Mouse (Mus musculus): ENCODE results near the gene Sass6.
A peak's percentile ranks its signal among the peaks of the same experiment; 100 is the strongest.
"Not testable (repeated sequence)": the region's sequence is repeated elsewhere in the genome, so short reads cannot be mapped to it uniquely, and the experiment has no call there.

The Sass6 gene

DNA sequence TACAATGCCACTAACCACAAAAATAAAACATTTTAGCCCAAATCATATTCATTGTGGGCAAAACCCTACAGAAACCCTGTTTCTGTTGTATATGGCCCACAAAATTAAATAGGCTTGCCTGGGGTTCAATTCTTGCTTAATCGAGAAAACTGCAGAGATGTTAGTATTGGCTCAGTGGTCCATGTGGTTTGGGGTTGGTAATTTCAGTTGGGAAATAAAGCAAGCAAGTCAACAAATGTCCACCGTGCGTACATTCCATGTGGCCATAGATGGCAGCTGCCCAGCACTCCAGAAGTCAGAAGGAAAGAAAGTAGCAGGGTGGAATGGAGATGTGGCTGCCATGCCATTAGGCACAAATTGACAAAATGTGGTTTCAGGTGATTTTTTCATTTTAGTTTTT is 38.2 kb downstream of the Sass6 start:
- DNase-seq (ENCODE audit: low spot score in 2 of 2): no peak

- DNase-seq (ENCODE audit: low spot score in 2 of 2): no peak
These were observed 39.3 kb downstream of the Sass6 start for GRCm38 (mm10) chr3:116634091-116634490.

DNA sequence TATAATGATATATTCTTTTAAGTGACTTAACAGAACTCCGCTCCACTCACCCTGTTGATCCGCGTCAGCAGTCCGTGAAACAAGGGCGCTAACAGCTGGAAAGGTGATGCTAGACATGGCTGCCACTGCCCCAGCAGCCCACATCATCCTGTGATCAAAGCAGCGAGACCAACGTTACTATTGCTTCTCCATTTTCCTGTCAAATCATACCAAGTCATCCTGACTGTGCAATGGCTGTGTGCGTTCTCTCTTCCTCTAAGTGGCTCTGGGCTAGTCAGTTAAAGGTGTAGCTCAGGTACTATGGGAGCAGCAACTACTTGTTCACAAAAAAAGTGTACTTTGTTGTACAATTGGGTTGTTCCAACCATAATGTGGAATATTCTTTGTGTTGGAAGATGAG is 40.1 kb downstream of the Sass6 start:
- DNase-seq (ENCODE audit: low spot score in 2 of 2): no peak

DNA sequence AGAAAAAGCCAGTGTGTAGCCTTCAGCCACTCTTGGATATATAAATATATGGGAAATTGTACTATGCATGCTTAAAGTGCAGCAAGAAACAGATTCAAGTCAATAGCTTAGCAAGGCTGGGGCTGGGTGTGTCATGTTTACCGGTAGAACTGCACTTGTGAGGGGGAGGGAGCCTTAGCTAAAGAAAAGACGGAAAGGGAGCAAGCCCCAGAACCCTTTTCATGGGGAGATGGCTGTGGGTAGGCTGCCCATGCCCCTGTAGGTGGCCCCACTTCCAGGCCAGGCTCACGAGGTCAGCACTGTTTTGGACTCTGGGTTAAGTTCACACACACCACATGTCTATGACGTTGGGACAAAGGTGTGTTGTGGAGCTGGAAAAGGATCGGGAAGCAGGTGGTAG is 41.0 kb downstream of the Sass6 start:
- DNase-seq (ENCODE audit: low spot score in 2 of 2): no peak

DNA sequence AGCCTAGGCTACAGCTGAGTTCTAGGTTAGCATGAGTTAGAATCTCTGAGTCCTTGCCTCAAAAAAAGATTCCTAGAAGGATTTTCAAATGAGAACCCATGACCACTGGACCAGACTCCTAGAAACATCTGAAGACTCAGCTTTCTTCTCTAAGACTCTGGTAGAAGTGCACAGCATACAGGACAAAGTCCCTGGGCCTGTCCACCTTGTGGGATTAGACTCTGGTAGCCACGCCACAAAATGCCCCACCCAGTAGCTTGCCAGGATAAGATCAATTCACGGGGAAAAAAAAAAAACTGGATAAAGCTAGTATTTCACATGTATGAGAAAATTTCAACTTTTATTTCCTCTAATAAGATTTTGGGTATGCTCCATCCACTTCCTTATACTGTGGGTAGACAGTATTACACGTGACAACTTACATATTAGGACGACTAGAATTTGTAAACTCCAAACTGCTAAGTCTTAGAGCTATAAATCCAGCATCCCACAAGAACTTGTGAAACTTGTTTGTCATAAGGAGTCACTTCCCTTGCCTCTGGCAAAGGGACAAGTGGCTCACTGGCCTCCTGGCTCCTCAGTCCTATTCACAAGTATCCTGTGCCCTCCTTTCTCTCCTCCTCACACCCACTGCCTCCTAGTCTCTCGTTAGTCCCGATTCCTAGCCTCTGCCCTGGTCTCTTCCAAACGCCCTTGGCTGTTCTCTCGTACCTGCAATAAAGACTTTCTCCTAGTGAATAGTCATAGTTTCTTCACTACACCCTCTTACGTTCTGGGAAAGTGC is 43.1 kb downstream of the Sass6 start:
- no peak for DNase-seq (ENCODE audit: low spot score in 2 of 2)

DNA sequence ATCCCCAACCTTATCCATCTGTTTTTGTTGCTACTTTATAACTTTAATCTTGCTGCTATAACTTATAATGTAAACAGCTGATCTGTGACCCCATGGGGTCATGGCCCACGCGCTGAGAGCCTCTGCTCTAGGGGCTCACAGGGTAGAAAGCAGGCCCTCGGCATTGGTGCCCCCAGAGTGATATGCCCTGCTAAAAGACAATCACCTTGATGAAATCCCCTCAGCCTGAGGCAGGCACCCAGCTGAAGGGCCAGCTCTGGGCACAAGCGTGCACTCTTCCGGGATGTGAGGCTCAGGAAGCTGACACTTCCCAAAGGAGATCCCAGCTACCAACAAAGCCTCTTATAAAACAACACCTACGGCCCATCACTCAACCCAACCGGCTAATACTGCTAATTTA is 43.8 kb downstream of the Sass6 start:
- no peak for DNase-seq (ENCODE audit: low spot score in 2 of 2)

DNA sequence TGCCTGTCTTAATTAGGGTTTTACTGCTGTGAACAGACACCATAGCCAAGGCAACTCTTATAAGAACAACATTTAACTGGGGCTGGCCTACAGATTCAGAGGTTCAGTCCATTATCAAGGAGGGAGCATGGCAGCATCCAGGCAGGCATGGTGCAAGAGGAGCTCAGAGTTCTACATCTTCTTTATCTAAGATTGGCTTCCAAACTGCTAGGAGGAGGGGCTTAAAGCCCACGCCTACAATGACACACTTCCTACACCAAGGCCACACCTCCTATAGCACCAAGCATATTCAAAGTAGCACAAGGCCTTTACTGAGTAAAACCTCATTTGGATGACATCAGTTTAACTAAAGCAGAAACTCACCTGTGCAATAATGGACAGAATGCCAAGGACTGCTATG is 45.2 kb downstream of the Sass6 start:
- DNase-seq (ENCODE audit: low spot score in 2 of 2): no peak

GRCm38 (mm10) chr3:116641811-116642371 is 47.1 kb downstream of the Sass6 start:
- DNase-seq (ENCODE audit: low spot score in 2 of 2): no peak

GRCm38 (mm10) chr3:116642373-116642772 is 47.6 kb downstream of the Sass6 start:
- no peak for DNase-seq (ENCODE audit: low spot score in 2 of 2)

- no peak for DNase-seq (ENCODE audit: low spot score in 2 of 2)
These were observed 51.6 kb downstream of the Sass6 start for GRCm38 (mm10) chr3:116646387-116646786.

DNA sequence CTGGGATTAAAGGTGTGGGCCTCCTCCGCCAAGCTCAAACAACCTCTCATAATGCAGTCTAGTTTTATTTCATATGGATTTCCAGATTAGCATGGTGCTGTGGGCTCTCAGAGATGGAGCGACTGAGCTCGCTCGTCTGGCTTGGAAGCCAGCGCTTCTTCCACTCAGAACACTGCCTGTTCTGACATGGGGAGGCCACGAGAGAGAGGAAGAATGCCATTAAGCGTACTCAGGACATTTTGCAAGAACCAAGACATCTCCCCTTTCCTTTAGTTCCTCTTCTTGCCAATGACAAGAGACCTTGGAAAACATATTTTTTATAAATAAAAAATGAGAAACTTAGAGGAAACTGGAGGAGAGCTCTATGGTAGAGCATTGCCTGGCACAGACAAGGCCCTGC is 54.0 kb downstream of the Sass6 start:
- no peak for DNase-seq (ENCODE audit: low spot score in 2 of 2)

- no peak for DNase-seq (ENCODE audit: low spot score in 2 of 2)
These were observed 55.9 kb downstream of the Sass6 start for GRCm38 (mm10) chr3:116650698-116651097.

DNA sequence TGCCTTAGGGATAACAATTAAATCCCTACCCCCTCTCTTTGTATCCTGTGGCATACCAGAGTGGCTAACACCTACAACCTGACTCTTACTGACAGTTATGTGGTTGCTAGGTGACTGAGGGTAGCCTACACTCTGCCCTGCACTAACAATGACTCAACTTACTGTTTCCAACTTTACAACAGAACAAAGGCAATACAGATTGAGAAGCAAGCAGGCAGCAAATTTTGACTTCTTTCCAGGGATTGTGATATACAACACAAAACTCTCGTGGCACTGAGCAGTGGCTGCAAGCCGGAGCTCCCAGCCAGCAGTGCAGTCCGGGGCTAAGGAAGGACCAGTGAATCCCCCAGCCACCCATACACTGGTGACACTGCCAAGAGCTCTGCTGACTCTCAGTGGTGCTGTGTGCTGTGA is 57.3 kb downstream of the Sass6 start:
- no peak for DNase-seq (ENCODE audit: low spot score in 2 of 2)

- no peak for DNase-seq (ENCODE audit: low spot score in 2 of 2)
These were observed 58.6 kb downstream of the Sass6 start for GRCm38 (mm10) chr3:116653278-116653945.

DNA sequence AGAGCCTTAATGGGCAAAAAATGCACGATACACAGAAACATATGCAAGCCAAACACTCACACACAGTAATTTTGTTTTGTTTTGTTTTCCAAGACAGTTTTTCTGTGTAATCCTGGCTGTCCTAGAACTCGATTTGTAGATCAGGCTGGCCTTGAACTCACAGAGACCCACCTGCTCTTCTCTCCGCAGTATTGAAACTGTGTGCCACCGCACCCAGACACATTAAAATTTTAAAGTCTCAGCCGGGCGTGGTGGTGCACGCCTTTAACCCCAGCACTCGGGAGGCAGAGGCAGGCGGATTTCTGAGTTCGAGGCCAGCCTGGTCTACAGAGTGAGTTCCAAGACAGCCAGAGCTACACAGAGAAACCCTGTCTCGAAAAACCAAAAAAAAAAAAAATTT is 59.3 kb downstream of the Sass6 start:
- DNase-seq (ENCODE audit: low spot score in 2 of 2): not testable (repeated sequence)

DNA sequence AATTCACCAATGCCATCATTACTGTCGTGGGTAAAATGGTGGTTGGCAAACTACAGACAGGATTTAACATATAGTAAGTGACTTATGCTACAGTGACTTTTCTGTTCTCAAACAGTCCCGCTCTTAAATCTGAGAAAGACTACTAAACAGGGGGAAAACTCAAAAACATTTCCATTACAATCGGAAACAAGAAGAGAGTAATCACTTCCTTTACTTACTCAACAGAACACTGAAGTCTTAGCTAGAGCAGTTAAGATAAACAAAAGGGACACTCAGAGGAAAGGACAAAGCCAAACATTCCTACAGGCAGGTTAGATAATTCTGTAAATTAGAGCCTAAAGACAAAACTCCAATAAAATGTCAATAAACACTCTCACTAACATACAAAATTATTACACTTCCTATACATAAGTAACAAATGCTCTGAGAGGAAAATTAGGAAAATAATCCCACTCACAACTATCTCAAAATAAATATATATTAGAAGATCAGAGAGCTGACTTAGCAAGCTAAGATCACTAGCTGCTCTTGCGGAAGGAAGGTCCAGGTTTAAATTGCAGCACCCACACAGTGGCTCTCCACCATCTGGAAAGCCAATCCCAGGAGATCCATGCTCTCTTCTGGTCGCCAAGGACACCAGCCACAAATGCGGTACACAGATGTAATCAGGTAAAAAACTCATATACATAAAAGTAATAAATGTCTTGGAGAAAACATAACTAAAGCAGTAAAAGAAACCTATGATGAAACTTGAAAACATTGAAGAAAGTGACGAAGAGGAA is 61.6 kb downstream of the Sass6 start:
- no peak for DNase-seq (ENCODE audit: low spot score in 2 of 2)

- no peak for DNase-seq (ENCODE audit: low spot score in 2 of 2)
These were observed 64.3 kb downstream of the Sass6 start for GRCm38 (mm10) chr3:116658928-116659565.

DNA sequence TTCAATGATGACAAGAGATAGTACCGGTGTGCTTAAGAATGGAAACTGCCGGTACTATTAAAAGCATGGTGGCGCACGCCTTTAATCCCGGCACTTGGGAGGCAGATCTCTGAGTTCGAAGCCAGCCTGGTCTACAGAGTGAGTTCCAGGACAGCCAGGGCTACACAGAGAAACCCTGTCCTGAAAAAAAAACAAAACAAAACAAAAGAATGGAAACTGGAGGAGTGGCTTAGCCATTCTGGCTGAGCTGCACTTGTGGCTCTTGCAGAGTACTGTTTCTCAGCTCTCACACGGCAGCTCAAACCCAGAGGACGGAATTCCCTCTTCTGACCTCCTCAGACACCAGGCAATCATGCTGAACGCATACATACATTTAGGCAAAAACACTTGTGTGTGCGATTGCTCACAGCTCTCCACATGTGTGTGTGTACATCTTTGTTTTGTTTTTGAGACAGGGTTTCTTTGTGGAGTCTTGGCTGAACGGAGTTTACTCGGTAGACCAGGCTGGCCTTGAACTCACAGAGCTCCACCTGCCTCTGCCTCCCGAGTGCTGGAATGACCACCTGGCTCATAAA is 65.2 kb downstream of the Sass6 start:
- no peak for DNase-seq (ENCODE audit: low spot score in 2 of 2)

DNA sequence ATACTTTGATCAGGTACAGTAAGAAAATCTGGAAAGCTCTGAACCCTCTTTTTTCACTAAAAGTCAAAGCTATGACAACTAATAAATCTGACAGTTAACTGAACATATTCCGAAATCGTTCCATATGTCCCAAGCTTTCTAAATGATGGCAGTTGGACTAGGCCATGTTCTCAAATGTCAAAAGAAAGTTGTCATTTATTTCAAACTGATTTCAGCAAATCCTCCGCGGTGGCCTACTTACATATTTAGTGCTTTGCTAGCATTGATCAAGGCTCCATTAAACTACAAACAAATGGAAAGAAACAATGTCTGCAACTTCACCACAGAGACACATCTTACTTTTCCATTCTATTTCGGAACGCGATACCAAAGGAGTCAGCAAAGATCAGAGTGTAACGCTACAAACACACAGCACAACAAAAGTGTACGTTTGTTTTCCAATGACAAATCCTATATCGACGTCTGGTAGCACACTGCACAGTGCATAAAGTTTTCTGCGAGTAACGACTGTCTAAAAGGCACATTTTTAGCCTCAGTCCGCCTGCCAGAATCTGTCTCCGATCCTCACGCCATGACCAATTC is 66.6 kb downstream of the Sass6 start:
- no peak for DNase-seq (ENCODE audit: low spot score in 2 of 2)

GRCm38 (mm10) chr3:116661870-116662414 is 67.2 kb downstream of the Sass6 start:
- DNase-seq (ENCODE audit: low spot score in 2 of 2): no peak

- peak; percentile 100 for DNase-seq (ENCODE audit: low spot score in 2 of 2)
These were observed 67.7 kb downstream of the Sass6 start, which contains the start of gene Mfsd14a for GRCm38 (mm10) chr3:116662463-116662863. TSS of gene Mfsd14a (minus strand) at chr3:116662677.

Measured in spleen, postnatal 14 days (tissue).